Mouse (Mus musculus) cerebellum, postnatal 10 days (tissue): Measurements from ENCODE around the gene Ins2.

ENCODE experiments used
- DNase-seq, 2 experiments: peaks; one replicate each; pipeline ENCODE4 v3.0.0; 2021; ENCODE audit warnings: mixed read lengths in 2 of 2

Ins2 gene

DNA sequence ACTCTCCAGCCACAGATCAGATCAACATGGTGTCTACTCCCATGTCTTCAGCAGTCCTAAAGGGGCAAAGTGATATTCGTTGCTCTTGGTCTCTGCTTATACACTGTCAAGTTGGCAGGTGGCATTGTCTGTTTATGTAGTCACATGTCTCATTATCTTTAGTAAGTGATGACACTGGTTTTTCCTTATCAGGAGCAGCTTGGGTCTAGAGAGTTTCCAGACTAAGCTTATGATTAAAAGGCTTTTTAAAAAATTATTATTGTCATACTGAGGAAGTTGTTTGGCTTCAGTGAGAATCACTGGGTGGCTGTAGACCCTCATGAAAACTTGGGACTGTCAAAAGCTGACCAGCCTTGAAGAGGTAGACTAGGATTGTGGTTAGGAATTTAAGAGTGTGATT lies at the start of gene Ins2:
TSS of gene Ins2 (minus strand) at position 101 of the 400 bp plus-strand sequence.
- no peak for DNase-seq

DNA sequence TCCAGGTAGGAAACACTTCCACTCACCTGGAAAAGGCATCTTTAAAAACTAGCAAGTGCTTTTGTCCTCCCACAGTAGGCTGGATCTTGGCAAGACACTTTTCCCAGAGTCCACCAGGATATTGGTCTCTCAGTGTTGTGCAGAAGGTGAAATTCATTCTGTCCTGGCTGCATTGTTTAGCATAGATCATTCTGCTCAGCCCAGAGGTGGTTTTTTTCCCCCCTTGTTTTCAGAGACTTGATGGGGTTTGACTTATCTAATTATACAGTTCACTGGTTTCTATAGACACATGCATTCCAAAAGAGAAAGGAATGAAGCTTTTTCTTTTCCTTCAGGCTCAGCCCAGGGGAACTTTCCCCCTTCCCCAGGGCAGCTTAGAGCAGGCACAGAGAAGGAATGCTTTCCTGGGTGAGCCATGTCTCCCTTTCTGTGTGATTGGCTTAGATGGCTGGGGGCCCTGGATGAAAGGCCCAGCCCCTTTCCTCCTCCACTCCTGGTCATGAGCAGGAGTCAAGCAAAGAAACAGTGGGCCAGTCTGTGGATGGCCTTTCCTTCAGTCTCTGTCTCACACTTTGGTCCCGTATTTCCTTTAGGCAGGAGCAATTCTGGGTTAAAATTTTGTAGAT lies 49.6 kb upstream of the Ins2 start:
- no peak for DNase-seq

DNA sequence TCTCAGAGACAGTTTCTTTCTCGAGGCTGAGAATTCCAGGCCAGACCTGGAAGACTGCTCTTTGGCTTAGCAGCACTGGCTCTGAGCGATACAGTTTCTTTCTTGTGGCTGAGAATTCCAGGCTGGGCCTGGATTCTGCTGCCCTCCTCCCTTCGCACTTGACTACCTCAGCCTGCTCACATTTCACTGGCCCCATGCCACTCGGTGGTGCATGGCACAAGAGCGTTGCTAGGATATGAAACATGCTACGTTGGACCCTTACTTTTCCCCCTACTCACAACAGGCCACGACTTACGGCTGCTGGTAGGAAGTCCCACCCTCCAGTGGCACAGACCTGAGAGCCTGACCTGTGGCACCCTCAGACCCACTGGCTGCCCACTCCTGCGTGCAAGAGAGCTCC lies 46.5 kb upstream of the Ins2 start:
- DNase-seq = peak; percentile 20 to 37

DNA sequence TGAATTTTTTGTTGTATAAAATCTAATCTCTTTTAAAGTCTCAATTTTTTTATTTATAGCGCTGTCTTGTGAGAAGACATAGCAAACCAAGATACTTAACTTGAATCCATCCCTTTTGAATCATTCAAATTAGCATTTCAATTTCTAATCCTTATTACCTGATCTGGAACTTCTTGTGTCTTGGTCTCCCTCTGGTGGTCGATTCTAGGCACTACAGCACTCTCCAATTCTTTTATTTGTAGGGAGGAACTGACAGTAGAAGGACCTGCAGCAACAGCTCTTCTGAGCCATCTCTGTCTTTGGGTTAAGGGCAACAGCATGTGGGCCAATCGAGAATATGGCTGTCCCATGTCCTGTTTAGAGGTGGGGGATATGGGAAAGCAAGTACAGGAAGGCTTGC lies 5.4 kb downstream of the Ins2 start:
- peak; percentile 55 to 66 for DNase-seq

DNA sequence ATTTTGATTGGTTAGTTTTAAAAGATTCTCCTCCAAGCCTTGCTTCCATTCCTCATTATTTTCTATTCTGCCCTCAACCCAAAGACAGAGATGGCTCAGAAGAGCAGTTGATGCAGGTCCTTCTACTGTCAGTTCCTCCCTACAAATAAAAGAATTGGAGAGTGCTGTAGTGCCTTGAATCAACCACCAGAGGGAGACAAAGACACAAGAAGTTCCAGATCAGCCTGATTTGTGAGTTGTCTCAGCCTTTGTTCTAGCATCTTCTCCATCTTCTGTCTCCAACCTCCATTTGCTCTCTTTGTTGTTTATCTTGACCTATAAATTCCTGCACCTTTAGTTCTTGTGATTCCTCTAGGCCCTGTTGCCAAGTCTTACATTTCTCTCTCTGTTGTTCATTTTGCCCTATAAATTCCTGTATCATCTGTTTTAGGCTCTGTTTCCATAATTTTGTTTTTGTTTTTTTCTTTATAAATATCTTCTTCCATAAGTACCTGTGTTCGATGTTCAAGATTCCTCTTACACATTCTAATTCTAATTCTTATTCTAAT lies 6.2 kb downstream of the Ins2 start:
- peak; percentile 53 to 69 for DNase-seq

DNA sequence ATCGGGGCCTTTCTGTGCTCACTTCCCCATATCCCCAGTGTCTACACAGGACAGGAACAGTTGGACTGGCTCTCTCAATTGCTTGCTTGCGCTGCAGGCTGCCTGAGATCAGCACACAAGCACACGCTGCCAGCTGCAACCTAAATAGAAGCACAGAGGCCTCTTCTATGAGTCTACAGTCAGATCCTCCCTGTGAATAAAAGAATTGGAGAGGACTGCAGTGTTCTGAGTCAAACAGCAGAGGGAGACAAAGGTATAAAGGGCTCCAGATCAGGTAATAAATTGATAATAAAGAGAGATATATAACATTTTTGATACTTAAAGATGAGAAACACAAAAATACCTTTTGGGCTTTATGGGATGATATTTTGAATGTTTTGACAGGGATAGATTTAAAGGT lies 17.2 kb downstream of the Ins2 start:
- peak; percentile 12 to 28 for DNase-seq

DNA sequence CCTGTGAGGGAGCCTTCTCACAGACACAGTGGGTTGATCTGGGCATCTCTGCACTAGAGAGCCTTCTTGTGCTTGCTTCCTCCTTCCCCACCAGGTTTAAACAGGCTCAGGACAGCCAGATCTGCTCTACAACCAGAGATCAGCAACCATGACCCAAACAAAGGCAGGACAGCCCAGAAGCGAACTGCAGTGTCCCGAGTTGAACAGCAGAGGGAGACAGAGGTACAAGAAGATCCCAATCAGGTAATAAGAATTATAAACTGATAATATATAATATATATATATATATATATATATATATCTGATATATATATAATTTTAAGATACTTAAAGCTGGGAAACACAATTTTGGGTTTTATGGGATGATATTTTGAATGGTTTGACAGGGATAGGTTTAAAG lies 22.5 kb downstream of the Ins2 start:
- peak; percentile 64 to 70 for DNase-seq

DNA sequence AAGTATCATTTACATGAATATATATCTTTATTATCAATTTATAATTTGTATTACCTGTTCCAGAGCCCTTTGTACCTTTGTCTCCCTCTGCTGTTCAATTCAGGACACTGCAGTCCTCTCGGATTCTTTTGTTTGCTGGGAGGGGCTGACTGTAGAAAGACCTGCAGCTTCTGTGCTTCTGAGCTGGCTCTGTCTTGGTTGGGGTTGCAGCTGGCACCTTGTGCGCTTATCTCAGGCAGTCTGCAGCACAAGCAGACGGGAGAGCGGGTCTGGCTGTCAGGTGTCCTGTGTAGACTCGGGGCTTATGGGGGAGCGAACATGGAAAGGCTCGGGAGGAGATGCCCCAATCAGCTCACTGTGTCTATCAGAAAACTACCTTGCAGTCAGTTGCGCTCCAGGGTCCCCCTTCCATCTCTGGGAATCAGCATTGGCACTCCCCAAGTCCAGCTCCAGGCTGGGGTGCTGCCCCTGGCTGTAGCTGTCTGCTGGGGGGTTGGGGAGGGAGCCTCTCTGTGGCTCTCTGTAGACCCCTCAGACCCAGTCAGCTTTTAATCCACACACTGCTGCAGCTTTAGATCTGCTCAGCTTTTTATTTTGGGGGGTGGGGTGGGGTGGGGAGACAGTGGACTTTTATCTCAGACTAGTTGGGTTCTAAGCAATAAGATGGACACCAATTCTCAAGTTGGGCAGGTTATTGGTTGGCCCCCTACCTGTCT lies 28.2 kb downstream of the Ins2 start:
- peak; percentile 81 to 83 for DNase-seq

DNA sequence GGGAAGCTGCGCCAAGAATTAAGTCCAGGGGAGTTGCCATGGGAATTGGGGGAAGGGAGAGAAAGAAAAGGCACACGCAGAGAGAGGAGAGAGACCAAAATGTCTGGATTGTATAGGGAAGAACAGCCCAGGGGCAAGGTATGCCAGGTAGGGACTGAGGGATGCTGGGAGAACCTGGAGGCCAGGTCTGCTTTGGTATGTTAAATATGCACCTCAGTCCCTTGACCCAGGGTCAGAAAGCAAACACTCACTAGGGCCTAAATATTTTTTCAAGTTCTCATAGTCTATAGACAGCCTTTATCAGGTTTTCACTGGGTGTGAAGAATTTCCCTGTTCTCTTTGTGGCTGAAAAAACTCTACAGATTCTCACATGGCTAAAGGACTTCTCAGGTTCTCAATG lies 36.3 kb downstream of the Ins2 start:
- DNase-seq = no peak

DNA sequence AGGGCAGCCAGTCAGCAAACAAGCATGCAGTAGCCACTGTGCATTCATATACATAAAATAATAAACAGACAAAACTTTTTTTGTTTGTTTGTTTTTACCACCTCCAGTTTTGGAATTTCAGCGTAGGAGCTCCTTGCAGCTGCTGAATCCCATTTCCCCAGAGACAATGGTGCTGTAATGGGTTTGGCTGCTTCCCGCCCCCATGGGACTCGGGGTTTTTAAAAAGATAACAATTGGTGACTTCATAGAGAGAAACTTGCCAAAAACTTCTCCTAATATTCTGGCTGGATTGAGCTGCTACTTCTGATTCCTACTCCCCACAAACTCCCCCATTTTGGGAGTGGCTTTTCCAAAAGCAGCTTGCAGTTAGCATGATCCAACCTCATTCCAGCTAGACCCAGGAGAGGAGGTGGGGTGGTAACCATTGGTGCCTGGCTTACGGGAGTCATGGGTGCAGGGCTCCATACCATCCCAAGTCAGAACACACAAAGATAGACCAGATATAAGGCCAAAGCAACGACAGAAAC lies 43.8 kb downstream of the Ins2 start:
- DNase-seq = no peak

DNA sequence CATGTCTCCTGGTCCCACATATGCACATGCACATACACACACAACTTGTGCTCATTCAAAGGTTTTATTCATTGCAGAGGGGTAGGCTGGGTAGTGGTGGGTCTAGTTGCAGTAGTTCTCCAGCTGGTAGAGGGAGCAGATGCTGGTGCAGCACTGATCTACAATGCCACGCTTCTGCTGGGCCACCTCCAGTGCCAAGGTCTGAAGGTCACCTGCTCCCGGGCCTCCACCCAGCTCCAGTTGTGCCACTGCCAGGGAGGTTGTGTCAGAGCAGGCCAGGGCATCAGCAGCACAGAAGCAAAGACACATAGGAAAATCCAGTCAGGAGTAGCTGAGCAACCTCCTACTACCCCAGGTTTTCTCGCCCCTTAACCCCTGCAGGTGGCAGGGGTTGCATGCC lies 64.6 kb downstream of the Ins2 start:
- DNase-seq = no peak

DNA sequence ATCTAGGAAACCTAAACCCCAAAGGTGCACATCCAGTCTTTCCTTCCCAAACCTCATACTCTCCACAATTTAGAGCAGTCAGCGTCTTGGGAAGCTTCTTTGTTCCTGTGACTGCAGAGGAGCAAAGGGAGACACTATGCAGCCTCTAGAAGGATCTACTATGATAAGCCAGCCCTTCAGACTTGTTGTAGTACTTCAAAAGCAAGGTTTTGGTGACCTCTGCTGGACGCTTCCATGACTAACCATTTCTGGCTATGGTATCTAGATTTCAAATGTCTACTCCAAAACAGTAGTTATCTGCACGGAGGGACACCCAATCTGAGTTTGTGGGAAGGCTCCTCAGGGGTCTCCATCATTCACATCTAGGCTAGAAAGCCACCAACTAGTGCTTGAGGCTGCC lies 67.5 kb downstream of the Ins2 start:
- peak; percentile 84 to 86 for DNase-seq

DNA sequence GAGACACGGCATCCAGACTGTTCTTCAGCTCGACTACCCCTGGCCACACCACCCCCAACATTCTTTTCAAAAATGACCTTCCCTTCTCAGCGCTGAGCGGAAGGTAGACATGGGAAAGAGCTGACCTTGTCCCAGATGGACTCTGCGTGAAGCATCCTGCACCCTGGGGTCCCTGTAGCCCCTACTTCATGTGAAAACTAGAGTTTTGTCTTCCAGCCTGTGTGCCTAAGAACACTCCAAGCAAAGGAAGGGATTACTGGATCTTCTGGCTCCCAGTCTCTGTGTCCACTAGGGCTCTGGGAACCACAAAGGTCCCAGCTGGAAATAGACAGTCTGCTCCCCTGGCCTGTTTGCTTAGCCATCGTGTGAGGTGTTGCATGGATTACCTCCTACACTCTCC lies 68.0 kb downstream of the Ins2 start:
- DNase-seq = peak; percentile 25 to 31

DNA sequence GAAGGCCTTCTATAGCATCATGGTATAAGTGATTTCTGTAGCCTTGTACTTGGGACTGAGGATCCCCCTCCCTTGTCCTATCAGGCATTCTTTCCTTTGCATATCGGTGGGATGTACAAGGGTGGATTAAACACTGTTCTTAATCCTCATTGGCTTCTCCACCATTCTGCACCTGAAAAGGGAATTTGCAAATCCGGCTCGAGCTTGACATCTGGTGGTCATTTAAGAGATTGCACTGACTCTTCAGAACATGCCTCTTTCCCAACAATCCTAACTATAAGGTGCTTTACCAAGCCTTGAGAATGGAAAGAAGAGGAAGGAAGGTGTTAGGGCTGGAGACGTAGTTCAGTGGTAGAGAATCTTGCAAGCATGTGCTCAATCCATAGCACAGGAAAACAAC lies 71.1 kb downstream of the Ins2 start:
- DNase-seq = peak; percentile 79 to 85

DNA sequence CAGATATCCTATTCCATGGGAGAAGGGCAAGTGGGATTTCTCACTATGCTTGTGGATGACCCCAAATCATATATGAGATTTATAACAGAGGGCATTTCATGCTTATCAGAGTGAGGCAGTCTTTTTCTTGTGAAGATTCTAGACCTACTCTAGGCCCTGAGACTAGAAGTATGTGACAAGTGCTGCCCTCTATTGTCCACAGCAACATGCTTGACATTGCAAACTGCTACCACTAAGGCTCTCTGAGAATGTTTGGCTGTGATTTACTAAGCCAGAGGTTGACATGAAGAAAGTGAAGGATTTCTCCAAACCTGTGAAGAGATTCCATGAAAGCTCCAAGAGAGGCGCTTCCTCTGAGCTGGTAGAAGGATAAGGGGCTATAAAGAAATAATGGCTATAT lies 72.1 kb downstream of the Ins2 start:
- peak; percentile 44 to 57 for DNase-seq

DNA sequence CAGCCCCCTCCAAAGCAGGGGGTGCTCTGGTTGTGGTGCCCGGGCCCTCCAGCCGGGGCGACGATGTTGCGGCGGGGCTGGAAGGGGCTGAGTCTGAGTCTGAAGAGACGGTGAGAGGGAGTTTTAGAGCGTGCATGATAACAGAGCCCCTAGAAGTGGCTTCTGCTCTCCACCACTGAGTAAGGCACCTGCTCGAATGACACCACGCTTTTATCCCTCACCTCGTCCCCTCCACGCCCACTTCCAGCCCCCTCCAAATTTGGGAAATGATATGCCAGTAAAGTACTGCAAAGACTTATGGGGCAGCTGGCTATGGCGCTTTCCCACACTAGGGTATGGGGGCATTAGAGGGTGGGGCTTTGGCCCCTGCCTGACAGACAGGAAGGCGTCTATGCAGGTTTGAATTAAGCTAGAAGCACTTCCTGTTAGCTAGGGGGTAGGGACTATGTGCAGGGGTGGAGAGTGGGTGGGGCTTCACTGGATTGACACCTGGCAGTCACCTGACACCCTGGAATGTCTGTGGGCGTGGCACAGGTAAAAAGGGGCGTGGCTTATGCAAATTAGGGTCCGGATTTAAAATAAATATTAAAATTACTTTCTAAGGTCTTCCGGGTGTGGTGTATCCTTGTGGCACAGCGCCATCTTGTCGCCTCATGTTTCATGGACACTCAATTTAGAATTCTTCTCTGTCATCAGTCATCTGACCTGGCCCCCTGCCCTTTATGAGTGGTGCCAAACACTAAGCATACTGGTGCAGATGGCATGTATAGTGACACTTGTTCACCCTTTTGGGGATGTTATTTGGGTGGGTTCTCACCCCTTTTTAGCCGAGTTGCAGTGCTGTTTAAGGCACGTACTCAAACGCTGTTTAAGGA lies 73.2 kb downstream of the Ins2 start, which contains the start of gene Gm49394:
TSS of gene Gm49394 (minus strand) at position 192 of the 875 bp plus-strand sequence.
- peak; percentile 56 to 62 for DNase-seq

DNA sequence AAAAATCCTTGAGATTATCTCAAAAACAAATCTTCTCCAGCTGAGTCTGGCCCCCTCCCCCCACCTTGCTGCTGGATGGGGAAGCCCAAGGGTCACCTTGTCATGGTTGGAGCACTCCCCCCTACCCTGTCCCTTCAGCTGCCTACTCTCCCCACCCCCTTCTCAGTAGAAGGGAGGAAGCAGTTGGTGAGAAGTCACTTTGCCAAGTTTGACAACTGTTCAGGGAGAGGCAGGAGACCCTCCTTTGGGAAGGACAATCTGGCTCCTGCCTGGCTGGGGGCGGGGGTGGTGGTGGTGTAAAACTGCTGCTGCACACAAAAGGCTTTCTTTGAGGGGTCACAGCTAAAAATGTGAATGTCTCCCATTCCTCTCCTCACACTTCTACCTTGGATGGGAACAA lies 74.9 kb downstream of the Ins2 start:
- peak; percentile 58 to 74 for DNase-seq

DNA sequence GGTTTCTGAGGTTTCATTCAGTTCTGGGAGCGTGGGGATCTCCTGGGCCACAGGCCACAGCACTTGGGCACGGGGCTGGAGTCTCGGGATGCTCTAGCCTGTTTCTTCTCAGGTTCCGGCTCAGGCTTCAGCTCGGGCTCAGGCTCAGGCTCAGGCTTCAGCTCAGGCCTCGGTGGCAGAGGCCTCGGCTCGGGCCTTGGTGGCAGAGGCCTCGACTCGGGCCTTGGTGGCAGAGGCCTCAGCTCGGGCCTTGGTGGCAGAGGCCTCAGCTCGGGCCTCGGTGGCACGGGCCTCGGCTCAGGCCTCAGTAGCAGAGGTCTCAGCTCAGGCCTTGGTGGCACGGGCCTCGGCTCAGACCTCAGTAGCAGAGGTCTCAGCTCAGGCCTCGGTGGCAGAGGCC lies 75.7 kb downstream of the Ins2 start:
- DNase-seq = no peak

DNA sequence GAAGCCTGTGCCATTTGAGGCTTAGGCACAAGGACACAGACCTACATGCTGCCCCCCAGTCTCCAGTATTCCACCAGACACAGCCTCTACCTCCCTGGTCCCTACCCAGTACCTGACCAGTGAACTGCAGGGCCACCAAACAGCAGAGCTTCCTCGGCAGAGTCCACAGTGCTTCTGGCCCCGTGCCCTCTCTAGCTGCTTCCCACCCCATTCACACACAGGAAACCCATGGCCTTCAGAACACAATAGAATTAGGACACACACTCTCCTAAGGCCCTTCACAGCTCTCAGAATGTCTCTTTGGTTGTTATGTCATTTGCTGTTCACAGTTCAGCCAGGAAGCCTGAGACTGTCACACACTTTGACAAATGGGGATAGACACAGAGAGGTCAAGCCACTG lies 76.5 kb downstream of the Ins2 start, which contains the start of gene Igf2:
TSS of gene Igf2 (minus strand) at position 158 of the 400 bp plus-strand sequence.
- DNase-seq = peak in 1 of 2 experiments; percentile 12

DNA sequence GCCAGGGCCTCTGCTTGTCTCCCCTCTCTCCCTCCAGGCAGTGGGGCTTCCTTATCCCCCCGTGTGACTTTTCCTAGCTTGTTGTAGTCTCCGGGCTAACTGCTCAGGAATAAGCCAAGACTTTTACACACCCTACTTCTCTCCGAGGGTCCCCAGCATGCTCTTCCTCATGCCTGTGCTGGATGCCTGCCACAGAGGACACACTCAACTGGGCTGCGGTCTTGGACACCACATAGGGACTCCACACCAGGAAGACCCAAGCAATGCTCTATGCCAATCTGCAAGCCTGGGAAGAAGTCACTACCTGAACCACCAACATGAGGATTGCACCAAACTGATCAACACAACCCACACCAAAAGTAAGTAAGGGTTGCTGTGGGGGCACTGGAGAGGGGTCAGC lies 77.1 kb downstream of the Ins2 start:
- peak in 1 of 2 experiments; percentile 21 for DNase-seq

DNA sequence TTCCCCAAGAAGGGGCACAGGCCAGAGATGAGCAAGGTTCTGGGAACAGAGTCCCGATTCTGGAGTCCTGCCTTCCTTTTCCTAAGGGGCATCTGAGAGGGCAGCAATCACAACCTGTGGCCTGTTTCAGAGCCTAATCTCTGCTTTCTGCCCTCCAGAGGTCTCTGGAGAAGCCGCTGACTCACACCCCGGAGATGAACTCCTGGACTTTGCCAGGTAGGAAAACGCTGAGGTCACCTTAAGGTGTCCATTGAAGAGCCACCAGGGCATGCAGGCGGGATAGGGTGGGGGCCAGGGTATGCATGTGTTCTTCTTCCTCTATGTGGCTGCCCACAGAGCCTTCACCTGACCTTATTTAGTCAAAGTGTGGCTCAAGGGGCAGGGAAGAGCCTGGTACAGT lies 77.8 kb downstream of the Ins2 start:
- peak in 1 of 2 experiments; percentile 10 for DNase-seq

DNA sequence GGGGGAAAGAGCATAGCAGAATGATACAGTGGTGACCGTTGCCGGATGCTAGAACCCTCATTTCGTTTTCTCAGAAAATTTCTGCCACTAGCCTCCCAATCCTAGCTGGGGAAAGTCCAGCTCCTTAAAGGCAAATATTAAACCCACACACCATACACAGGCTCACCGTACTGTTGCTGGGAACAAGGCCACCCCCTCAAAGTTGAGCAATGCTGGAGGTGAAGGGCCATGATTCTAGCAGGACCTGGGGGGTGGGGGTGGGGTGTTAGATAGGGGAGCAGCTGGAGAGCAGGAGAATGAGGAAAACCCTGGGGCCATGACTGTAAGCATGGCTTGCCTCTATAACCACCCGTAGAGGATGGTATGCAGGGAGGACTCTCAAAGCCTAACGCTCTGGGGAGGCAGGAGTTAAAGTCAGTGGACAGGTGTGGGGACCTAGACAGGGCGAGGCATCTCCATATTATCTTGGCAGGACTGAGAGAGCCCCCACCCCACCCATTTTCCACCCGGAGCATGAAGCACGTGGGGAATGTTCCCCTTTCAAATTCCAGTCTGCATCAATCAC lies 78.6 kb downstream of the Ins2 start:
- no peak for DNase-seq
